Mouse (Mus musculus) yolk sac, embryonic 10.5 days (tissue): ENCODE measurements around the gene Tnnt3.

Experiments
- DNase-seq: peaks from one replicate; pipeline ENCODE4 v3.0.0-alpha.2; 2017; ENCODE audit warnings: low spot score

The Tnnt3 gene

DNA sequence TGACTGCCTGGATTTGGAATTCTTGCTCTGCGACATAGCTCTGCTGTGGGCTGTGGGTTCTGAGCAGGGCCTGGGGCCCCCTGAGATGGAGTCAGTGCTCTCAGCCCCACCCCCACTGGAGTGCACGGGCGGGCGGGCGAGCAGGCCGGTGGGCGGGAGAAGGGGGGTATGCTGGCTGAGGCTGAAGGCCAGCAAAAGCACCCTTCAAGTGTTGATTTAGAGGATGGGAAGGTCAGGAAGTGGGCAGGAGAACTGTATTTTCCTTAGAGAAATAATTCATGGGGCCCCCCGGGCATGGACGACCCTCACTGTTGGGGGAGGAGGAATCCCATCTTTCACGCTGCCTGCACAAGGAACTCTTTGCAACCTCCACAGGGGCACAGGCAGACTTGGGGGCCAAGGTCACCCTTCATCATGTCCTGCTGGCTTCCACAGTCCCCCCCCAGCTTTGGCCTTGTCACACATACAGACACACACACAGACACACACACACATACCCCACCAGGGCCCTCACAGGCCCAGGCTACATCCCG, 44.2 kb downstream of the Tnnt3 start:
- DNase-seq = peak; percentile 76

DNA sequence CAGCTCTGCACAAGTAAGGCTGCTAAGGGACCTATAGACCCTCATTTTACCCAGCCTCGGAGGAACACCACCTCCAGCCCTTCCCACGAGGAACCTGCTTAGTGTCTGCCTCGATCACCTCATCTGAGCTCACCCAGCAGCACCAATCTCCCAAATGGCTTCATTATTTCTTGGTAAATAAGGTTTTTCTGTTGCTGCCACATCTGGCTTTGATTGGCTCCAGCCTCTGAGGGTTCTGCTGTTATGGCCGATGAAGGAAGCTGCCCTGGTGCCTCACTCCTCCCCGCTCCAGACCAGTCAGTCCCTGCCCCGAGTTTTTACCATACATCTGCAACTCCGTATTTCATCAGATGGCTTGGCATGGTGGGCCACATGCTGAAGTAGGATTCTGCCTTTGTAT, 47.3 kb downstream of the Tnnt3 start:
- DNase-seq = no peak

DNA sequence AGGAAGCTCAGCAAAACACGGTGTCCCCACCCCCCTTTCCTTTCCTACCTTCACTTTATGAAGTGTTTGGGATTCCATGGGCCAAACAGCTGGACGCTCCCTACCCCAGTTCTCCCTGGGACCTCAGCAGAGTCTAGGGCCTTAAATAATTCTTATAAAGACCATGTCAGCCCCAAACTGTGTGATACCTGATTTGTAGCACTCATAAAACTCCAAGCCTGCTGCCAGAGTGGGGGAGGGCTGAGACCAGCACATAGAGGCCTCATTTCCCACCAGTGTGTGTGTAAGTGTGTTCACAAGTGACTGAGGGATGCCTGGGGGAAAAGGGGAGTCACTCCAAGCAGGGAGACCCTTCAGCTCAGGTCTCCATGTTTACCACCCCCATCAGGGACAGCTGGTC, 49.2 kb downstream of the Tnnt3 start:
- DNase-seq = no peak

DNA sequence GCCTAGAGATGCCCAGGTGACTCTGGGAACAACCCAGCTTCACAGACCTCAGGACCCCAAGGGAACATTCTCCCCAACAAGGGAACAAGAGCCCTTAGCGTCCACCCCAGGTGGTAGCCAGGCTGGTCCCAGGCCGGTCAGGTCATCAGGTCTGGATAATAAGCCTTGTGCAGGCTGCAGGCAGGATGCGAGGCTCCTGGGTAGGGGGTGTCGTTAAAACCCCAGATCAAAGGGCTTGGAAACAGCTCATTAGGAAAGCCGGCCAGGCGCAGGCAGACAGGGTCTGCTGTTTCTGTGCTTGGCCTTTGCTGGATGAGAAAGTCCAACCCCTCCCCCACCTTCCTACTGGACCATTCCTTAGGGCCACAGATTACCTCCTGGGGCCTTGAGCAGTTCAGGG, 50.1 kb downstream of the Tnnt3 start:
- DNase-seq = peak; percentile 42

DNA sequence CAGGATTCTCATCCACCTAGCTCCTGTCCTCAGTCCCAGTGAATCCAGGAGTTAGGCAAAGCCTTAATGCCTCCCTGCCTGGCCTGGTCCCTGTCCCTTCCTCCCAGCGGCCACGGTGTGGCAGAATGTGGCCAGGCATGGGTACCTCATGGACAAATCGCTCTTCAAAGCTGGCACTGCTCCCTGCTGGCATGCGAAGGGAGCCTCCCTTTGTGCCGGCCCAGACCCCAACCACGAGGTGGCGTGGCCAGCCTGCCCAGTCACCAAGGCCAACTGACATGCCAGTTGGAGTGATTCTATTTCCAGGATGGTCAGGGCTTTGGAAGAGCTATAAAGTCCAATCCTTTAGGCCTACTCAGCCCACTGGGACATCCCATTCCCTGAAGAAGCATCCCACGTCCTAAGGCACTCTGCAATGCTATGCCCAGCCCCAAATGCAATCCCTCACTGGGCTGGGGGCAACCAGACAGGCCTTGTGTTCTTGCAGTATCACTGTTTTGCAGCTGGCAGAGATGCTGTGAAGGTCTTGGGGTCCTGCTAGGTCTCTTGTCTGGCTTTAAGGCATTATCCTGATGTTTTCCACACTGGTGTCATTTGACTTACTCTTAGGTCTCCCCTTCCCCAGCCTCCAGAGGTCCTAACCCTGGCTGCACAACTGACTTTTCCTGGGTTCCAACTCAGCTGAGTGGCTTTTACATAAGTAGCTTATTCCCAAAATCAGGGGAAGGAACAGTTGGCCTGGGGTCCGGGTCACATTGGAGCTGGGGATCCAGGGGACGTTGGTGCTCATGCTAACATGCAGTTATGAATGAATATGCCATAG, 51.5 kb downstream of the Tnnt3 start:
- DNase-seq = no peak

DNA sequence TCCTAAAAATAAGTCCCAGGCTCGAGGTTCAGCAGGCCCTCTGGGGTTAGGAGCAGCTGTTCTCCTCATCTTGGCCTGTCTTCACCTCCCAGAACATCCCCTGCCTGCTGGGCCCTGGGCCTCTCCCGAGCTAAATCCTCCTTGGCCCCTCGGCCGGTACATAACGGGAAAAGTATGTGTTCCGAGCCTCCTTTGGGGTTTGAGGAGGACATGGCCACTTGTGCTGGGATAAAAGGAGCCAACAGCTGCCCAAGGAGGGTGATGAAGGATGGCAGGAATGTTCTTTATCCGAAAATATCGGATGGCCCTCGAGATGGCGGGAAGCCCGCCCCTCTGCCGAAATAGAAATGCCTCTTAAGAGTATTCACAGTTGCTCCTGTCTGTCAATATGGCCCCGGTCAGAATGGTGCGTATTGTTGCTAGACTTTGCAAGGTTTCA, 52.3 kb downstream of the Tnnt3 start:
- DNase-seq = no peak

DNA sequence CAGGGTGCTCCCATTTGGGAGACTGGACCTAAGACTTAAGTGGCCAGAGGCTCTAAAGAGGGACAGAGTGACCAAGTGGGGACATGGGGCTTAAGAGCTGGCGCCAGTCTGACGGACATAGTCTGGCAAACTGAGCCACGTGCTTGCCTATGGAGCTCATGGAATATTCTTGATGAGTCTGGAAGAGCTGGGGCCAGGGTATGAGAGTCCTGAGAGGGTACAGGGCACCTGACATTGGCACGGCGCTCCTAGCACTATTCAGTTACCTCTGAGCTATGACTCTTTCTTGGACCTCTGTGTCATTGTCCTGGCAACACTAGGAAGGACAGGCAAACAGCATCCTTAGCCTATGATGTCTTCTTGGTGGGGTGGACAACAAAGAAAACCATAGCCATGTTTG, 53.1 kb downstream of the Tnnt3 start:
- no peak for DNase-seq

DNA sequence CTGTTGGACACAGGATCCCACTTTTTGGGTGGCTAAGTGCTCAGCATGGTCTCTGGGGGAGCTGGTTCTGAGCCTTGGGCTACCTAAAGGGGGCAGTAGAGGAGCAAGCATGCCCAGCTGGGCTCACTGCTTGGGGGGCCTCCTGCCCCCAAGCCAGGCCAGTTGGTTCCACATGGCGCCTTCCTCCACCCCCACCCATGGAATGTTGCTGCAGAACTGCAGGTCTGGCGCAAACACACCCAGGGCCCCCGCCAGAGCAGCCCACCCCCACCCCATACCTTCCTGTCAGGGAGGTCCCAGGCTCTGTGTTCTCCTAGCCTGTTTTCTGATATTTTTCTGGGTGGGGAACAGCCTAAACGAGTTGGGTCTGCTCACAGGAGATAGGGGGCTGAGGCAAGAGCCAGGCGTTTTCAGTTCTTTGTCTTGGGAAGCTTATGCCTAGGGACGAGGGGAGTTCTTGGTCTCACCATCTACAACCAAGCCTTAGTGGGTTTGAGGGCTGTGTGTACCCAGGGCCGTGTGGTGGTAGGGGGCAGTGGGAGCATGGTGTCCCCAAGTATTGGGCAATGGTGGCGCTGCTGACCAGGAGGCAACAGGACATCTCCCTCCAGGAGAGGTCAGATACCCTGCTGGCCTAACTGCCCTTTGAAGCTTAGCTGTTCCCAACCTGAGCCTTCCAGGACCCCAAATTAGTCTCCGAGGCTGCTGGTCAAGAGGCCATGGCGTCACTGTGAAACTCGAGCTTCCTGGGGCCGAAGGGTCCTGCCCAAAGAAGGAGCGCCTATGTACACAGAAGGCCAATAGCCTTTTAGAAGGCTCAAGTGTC, 54.2 kb downstream of the Tnnt3 start:
- peak; percentile 88 for DNase-seq

DNA sequence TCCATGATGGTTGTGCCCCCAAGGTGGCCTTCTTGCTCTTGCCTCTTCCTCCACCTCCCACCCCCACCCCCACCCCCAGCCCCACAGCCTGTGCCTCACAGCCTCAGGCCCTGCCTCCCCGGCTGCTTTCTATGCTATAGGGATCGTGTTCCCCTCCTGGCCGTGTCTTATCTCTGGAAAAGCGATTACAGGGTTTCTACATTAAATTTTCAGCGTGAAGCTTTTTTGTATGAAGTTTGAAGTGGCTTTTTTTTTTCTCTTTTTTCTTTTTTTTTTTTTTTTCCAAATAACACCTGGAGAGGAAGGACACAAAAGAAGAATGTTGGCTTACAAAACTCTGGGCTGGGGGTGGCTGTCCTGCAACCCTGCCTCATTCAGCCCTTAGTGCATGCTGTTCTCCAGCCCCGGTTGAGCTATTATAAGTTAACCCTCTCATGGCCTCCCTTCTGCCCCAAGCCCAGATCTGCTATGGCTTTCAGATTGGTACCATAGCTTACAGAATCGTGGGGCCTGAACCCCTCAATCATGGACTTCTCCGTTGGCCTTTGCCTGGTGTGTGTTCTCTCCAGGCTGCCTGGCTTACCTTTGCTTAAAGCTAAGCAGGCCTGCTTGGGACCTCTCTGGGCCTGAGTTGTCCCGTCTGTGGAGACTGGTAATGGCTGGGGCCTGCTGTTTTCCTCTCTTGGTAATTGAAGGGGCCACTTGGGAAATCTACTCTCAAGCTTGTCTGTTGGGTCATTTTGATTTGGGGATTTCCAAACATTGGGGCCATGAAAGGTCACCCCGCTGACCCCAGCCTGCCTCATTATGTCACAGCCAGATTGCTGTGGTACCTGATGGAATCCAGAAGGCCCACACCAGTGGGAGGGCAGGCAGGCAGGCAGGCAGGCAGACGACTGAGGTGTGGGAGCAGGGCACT, 55.0 kb downstream of the Tnnt3 start:
- DNase-seq = peak; percentile 64

DNA sequence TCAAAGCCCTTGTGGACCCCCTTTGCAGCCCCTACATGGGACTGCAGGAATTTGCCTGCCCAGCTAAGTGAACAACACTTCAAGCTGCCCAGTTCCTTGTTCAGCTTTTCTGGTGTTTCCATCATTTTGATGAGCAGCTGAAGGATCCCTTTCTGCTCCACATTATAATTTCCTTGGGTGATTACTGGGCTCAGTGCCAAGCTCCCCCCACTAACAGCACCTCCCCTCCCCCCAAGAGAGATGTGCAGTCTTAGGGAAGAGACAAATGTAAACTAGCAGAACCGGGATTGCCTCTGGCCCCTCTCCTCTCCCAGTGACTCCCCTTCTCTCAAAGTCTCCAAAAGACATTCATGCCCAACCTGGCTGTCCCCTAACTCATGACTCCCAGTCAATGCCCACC, 56.0 kb downstream of the Tnnt3 start:
- DNase-seq = no peak

DNA sequence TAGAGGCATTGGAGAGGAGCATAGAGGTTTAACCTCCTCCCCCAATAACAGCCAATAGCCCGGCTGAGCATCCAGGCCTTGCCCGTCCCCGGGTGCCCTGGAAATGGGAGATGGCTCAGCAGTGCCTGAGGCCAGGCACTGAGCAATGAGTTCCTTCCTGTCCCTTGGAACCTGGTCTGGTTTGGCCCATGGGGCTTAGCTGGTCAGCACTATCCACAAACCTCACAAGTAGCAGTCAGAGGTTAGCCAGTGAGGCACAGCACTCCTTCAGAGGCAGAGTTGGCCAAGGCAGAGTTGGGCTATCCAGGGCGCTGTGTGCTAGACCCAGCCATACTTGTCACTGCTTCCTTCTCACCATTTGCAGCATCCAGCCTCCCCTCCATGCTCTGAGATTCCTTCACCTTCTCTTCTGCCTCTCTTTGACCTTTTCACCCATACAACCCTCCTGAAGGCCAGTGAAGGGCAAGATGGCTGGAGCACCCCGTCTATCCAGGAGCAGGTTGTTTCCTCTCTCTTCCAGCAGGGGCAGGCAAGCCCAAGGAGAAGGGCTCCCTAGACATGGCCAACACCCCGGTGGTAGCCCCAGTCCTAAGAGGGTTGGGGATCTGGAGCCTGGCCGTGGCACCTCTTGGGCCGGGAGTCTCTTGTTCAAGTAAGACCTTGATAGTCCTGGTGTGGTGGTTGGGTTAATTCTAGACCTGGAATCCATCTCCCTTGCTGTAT, 56.9 kb downstream of the Tnnt3 start:
- DNase-seq = no peak

DNA sequence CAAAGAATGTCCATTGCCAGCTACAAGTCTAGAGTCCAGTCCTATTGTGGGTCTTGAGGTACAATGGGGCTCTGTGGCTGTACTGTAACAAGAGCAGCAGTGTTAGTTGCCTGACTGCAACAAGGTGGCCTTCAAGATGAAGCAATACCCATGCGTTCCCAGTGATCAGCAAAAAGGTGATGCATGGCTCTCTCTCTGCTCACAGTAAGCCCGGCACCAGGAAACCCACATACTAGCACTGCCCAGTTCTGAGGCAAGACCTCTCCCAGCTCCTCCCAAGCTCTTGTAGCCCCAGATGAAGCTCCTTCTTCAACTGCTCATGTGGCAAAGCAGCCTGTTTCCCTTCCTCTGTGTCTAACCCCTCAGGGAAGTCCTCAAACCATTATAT, 57.4 kb downstream of the Tnnt3 start:
- DNase-seq = no peak

DNA sequence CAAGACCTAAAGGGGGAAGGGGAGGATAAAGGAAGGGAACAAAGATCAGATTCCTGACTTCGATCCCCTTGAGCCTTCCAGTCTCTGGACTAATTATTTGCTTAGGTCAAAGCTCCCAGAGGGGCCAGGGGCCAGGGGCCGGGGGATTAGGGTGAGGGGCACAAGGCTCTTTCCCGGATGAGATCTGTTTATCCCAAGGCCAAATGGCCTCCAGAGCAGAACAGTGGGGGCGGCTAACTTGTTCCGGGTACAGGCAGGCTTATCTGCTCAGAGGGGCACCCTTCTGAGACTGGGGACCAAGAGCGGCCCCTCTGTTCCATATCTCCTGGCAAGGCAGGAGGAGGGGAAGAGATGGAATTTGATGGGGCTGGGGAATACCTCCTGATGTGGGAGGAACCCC, 59.1 kb downstream of the Tnnt3 start:
- DNase-seq = peak; percentile 83

DNA sequence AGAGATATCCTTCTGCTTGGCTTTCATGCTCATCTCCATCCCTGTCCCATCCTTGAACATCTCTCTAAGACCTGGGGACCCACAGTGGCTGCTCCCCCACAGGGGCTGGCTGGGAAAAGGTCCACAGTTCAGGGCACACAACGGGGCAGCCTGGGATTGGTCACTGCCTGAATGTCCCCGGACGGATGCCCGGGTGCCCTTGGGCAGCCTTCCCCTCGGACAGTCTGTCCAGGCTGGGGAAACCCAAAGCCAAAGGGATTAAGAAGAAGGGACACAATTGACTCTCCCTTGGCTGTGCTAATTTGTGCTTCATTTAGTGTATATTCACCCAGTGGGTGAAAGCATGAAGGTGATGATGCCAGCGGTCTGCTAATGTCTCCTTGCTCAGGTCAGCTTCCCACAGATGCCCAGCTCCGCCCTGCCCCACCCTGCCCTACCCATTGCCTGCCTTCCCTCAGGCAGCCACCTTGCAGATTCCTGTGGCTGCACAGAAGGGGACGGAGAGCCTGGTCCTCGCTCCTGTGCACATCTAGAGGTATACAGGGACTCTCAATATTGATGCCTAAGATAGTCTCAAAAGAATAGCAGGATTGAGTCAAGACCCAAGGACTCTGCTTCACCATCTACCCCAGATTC, 60.0 kb downstream of the Tnnt3 start:
- no peak for DNase-seq

DNA sequence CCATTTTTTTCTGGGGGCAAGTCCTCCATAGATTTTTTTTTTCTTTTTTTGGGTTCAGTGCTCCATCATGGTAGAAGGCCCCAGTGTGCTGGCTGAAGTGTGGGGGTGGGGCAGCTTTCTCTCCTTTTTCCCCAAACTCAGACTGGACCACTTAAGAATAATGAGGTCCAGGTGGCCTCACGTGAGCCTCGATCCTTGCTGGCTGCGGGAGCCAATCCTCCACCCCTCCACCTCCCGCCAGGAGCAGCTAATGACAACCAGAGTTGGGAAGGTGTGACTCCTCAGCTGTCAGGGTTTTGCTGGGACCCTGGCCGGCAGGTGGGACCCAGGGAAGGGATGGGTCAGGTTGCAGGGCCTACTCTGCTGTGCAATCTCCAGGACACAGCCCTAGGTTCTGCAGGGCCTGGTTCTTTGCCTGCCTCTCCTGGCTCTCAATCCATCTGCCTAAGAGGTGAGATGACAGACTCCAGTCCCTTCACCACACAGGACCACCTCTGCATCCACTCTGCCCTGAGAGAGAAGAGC, 61.1 kb downstream of the Tnnt3 start:
- no peak for DNase-seq

DNA sequence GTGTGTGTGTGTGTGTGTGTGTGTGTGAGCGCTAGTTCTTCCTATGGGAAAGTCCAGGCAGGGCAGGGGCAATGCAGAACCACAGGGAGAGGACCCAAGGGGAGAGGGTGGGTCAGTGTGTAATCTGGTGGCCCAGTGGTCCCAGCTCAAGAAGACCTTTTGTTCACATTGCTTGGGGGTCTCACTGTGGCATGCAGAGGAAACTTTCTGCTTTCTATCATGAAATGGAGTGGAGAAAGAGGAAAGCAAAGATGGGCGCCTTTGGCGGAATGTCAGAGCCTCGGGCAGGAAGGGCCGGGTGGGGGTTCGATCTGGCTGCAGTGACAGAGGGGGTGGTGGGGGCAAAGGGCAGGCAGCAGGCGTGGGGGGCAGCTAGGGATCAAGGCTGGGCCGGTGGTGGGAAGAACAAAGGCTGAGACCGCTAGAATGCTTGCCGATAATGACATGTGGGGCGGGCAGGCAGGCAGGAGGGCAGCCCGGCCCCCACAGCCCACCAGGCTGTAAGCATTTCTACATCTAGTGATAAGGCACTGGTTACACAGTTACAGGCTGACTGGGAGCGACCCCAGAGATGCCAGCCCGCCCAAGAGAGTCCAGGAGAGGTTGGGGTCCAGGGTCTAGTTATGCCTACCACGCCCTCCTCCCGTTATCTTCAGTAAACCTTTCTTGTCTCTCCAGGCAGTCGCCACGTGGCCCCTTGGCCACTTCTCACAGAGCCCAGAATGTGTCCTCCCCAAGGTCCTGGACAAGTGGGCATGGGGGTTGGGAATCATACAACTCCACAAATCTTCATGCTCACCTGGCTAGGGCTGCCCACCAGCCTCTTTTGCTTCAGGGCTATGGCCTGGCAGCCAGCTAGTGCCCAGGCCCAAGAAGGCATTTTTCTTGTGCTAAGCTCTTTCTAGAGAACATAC, 62.6 kb downstream of the Tnnt3 start:
- peak; percentile 93 for DNase-seq

DNA sequence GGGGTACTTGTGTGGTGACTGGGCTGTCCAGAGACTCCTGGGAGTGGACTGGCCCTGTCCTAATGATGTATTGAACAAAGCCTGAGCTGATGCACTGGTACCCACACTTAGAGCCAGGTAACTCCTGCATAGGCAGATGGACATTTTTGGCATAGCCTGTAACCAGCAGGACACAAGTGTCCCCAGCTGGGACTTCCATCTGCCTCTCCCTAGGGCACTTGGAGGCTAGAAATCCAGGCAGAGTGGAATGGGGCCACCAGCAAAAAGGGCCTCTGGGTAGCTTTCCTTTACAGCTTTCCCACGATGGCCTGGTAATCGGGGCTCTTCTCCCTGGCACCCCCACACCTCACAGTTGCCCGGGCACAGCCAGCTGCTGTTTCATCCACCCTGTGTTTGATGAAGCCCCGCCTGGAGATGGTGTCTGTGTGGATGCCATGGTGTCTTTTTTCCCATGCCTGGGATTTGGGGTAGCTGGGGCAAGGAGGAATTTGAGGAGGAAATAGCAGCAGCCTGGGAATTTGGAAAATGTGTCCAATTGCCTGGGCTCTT, 63.3 kb downstream of the Tnnt3 start:
- no peak for DNase-seq

DNA sequence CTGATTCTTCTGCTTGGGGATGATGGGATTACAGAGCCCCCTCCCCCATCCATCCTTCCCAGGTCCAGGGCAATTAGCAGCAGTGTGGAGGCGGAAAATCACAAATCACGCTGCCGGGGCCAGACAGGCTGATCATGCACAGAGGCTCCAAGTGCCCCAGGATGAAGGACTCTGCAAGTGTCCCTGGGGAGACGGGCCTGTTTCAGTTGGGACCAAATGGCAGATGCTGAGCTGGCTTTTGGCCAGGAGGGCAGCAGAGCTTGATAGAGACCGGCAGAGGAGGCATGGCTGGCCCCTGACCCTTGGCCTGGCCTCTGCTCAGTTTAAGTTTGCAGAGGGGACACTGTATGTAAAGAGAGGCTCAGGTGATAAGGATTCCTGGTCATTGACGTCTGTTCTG, 64.5 kb downstream of the Tnnt3 start:
- DNase-seq = peak; percentile 85

DNA sequence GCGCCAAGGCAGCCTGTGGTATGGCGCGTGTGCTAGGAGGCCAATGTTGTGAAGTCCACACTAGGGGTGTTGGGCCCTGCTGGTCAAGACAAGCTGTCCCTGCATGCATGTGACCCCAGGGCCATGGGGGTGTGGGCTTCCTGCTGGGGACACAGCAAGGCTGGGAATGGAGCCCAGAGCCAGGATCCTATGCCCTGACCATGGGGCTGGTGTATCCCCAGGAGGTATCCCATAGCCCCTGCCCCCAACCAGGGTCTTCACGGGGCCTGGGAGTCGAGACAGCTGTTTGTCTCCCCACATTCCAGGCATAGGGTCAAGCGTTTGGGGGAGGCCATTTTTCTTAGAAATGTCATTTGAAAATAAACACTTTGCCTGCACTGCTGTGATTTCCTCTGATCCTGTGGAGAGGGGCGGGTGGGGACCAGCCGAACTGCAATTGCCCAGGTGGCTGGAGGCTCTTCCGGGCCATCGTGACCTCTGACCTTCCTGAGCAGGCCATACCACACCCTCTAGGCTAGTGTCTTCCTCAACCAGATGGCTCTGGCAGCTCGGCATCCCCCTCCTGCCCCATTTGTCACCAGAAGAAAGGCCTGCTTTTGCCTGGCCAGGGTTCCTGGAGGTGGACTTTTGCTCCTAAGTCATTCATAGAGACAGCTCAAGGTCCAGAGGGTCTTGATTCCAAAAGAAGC, 66.5 kb downstream of the Tnnt3 start:
- DNase-seq = peak; percentile 71
